Mouse (Mus musculus) neural tube, embryonic 15.5 days (tissue): ENCODE measurements at regions not wholly inside any gene's neighbourhood (a gene's known extent, or its start where the extent isn't known, plus 50 kb on each side); places are given as distances from the start of the nearest gene placed in this dataset.

Source experiments
- ATAC-seq: fragments of 200-750 bp; cut with Nextera tagmentation; 2 replicates; pipeline ENCODE4 v1.8.0; 2017; ENCODE audit warnings: mild to moderate bottlenecking, moderate TSS enrichment, moderate library complexity; ENCODE audit not compliant: low FRiP score
- H3K27ac ChIP-seq: fragments of 300-500 bp; sonication (generic); replicated peaks from 2 replicates; pipeline ENCODE4 v1.5.1; 2015; ENCODE audit warnings: mild to moderate bottlenecking, inconsistent platforms
- H3K27me3 ChIP-seq: fragments of 300-500 bp; sonication (generic); replicated peaks from 2 replicates; pipeline ENCODE4 v1.6.1; 2015; ENCODE audit warnings: inconsistent platforms
- H3K36me3 ChIP-seq: fragments of 300-500 bp; sonication (generic); 2 replicates; pipeline ENCODE4 v1.6.1; 2015; ENCODE audit warnings: inconsistent platforms
- H3K4me1 ChIP-seq: fragments of 300-500 bp; sonication (generic); 2 replicates; pipeline ENCODE4 v1.6.1; 2015; ENCODE audit warnings: inconsistent platforms
- H3K4me2 ChIP-seq: fragments of 300-500 bp; sonication (generic); 2 replicates; pipeline ENCODE4 v1.6.1; 2015; ENCODE audit warnings: inconsistent platforms, mild to moderate bottlenecking, moderate library complexity
- H3K4me3 ChIP-seq: fragments of 300-500 bp; sonication (generic); replicated peaks from 2 replicates; pipeline ENCODE4 v1.5.1; 2015; ENCODE audit warnings: mild to moderate bottlenecking, inconsistent platforms
- H3K9ac ChIP-seq: fragments of 300-500 bp; sonication (generic); replicated peaks from 2 replicates; pipeline ENCODE4 v1.6.1; 2015; ENCODE audit warnings: mild to moderate bottlenecking, inconsistent platforms
- H3K9me3 ChIP-seq: fragments of 300-500 bp; sonication (generic); replicated peaks from 2 replicates; pipeline ENCODE4 v1.6.1; 2016; ENCODE audit warnings: inconsistent platforms
- WGBS: fragments of 180-500 bp; shearing (Covaris S2); methylation state at CpG from one replicate; pipeline ENCODE4 v1.1.7; 2015; ENCODE audit warnings: mixed read lengths; 5-methylcytosine and 5-hydroxymethylcytosine counted together

GRCm38 (mm10) chr13:97601135-97601730, 159.2 kb downstream of the Gm10260 start:
- WGBS = 67% methylated on average over 7 of the region's 7 CpGs
- Histone ChIP-seq H3K27ac (no peak overlapping the region), H3K9ac (no peak overlapping the region), H3K9me3 (no peaks in the 10 kb centered on the region), H3K4me2 (no peak overlapping the region), H3K36me3 (no peaks in the 10 kb centered on the region), H3K4me3 (no peak overlapping the region), H3K27me3 (no peaks in the 10 kb centered on the region), H3K4me1 (peaks cover 18% of the 10 kb centered on the region)
- no peak for ATAC-seq

- Histone ChIP-seq H3K36me3 (no peaks in the 10 kb centered on the region), H3K27me3 (no peaks in the 10 kb centered on the region), H3K27ac (no peak overlapping the region), H3K9me3 (no peaks in the 10 kb centered on the region), H3K9ac (no peak overlapping the region), H3K4me3 (no peak overlapping the region), H3K4me2 (no peak overlapping the region), H3K4me1 (peaks cover 18% of the 10 kb centered on the region)
- ATAC-seq = no peak
- 79% methylated on average over 7 of the region's 7 CpGs for WGBS
Measured at GRCm38 (mm10) chr13:97600136-97600535, 160.3 kb downstream of the Gm10260 start.

- Histone ChIP-seq H3K4me2 (no peak overlapping the region), H3K9me3 (no peaks in the 10 kb centered on the region), H3K4me3 (no peak overlapping the region), H3K27ac (peak overlapping the region; percentile 28), H3K9ac (no peak overlapping the region), H3K4me1 (peaks cover 18% of the 10 kb centered on the region), H3K36me3 (no peaks in the 10 kb centered on the region), H3K27me3 (no peaks in the 10 kb centered on the region)
- ATAC-seq = 0 out of 2 replicates have a peak, but pooled peaks have one; percentile 31
- WGBS = 43% methylated on average over 15 of the region's 15 CpGs
Measured at GRCm38 (mm10) chr13:97598507-97599431, 161.7 kb downstream of the Gm10260 start.

GRCm38 (mm10) chr13:97594851-97595250, 165.6 kb downstream of the Gm10260 start:
- no peaks in the 10 kb centered on the region for H3K27me3 ChIP-seq
- WGBS = 93% methylated on average over 4 of the region's 4 CpGs
- no peak overlapping the region for H3K9ac ChIP-seq
- no peaks in the 10 kb centered on the region for H3K9me3 ChIP-seq
- no peak overlapping the region for H3K4me2 ChIP-seq
- H3K27ac ChIP-seq = no peak overlapping the region
- no peak overlapping the region for H3K4me3 ChIP-seq
- H3K36me3 ChIP-seq = no peaks in the 10 kb centered on the region
- no peak for ATAC-seq
- H3K4me1 ChIP-seq = peaks cover 15% of the 10 kb centered on the region

- no peaks in the 10 kb centered on the region for H3K4me1 ChIP-seq
- WGBS = 72% methylated on average over 8 of the region's 8 CpGs
- no peak overlapping the region for H3K4me3 ChIP-seq
- H3K9me3 ChIP-seq = no peaks in the 10 kb centered on the region
- no peak overlapping the region for H3K4me2 ChIP-seq
- H3K27me3 ChIP-seq = no peaks in the 10 kb centered on the region
- no peak overlapping the region for H3K9ac ChIP-seq
- H3K36me3 ChIP-seq = no peaks in the 10 kb centered on the region
- no peak for ATAC-seq
- H3K27ac ChIP-seq = no peak overlapping the region
Measured at GRCm38 (mm10) chr13:97589626-97590025, 170.8 kb downstream of the Gm10260 start.

- Histone ChIP-seq H3K27ac (no peak overlapping the region), H3K4me2 (no peak overlapping the region), H3K27me3 (no peaks in the 10 kb centered on the region), H3K9me3 (no peaks in the 10 kb centered on the region), H3K4me1 (no peaks in the 10 kb centered on the region), H3K36me3 (no peaks in the 10 kb centered on the region), H3K9ac (no peak overlapping the region), H3K4me3 (no peak overlapping the region)
- ATAC-seq = no peak
- 43% methylated on average over 1 of the region's 1 CpGs for WGBS
Measured at GRCm38 (mm10) chr13:97588085-97588484, 172.3 kb downstream of the Gm10260 start.

- Histone ChIP-seq H3K9ac (no peak overlapping the region), H3K4me3 (no peak overlapping the region), H3K36me3 (no peaks in the 10 kb centered on the region), H3K9me3 (no peaks in the 10 kb centered on the region), H3K4me1 (no peaks in the 10 kb centered on the region), H3K27me3 (no peaks in the 10 kb centered on the region), H3K4me2 (no peak overlapping the region), H3K27ac (no peak overlapping the region)
- ATAC-seq = no peak
- 68% methylated on average over 1 of the region's 1 CpGs for WGBS
Measured at GRCm38 (mm10) chr13:97587088-97587487, 173.3 kb downstream of the Gm10260 start.

GRCm38 (mm10) chr13:97584045-97584444, 176.4 kb downstream of the Gm10260 start:
- 88% methylated on average over 4 of the region's 4 CpGs for WGBS
- no peaks in the 10 kb centered on the region for H3K9me3 ChIP-seq
- H3K4me3 ChIP-seq = no peak overlapping the region
- no peak overlapping the region for H3K9ac ChIP-seq
- no peak for ATAC-seq
- no peaks in the 10 kb centered on the region for H3K36me3 ChIP-seq
- H3K4me2 ChIP-seq = no peak overlapping the region
- H3K27ac ChIP-seq = no peak overlapping the region
- H3K27me3 ChIP-seq = no peaks in the 10 kb centered on the region
- H3K4me1 ChIP-seq = no peaks in the 10 kb centered on the region

- Histone ChIP-seq H3K4me1 (peaks cover 12% of the 10 kb centered on the region), H3K4me2 (no peak overlapping the region), H3K9ac (no peak overlapping the region), H3K36me3 (no peaks in the 10 kb centered on the region), H3K9me3 (no peaks in the 10 kb centered on the region), H3K4me3 (no peak overlapping the region), H3K27me3 (no peaks in the 10 kb centered on the region), H3K27ac (0 out of 2 replicates have a peak overlapping the region, but pooled peaks have one; percentile 1)
- ATAC-seq = no peak
- 84% methylated on average over 4 of the region's 4 CpGs for WGBS
Measured at GRCm38 (mm10) chr13:97581380-97581779, 179.1 kb downstream of the Gm10260 start.

GRCm38 (mm10) chr13:97580241-97580874, 180.1 kb downstream of the Gm10260 start:
- H3K9me3 ChIP-seq = no peaks in the 10 kb centered on the region
- H3K4me2 ChIP-seq = no peak overlapping the region
- 8% methylated on average over 3 of the region's 3 CpGs for WGBS
- no peak for ATAC-seq
- H3K36me3 ChIP-seq = no peaks in the 10 kb centered on the region
- peaks cover 12% of the 10 kb centered on the region for H3K4me1 ChIP-seq
- H3K27ac ChIP-seq = no peak overlapping the region
- no peak overlapping the region for H3K9ac ChIP-seq
- no peak overlapping the region for H3K4me3 ChIP-seq
- H3K27me3 ChIP-seq = no peaks in the 10 kb centered on the region

- Histone ChIP-seq H3K4me2 (no peak overlapping the region), H3K9me3 (no peaks in the 10 kb centered on the region), H3K27ac (no peak overlapping the region), H3K4me1 (peaks cover 12% of the 10 kb centered on the region), H3K4me3 (no peak overlapping the region), H3K27me3 (no peaks in the 10 kb centered on the region), H3K36me3 (no peaks in the 10 kb centered on the region), H3K9ac (no peak overlapping the region)
- WGBS = 74% methylated on average over 5 of the region's 5 CpGs
- ATAC-seq = no peak
Measured at GRCm38 (mm10) chr13:97578595-97578994, 181.8 kb downstream of the Gm10260 start.
